Mouse (Mus musculus): ENCODE data around the gene Sptb. TPM values are rescaled to one million over a fixed set of nuclear protein-coding genes. Genes with fewer than 3 reads are reported as not detected.
A peak's percentile ranks its signal among the peaks of the same experiment; 100 is the strongest.

Gene Sptb
- 6.3 and 8.0 TPM in 2 replicates for polyA plus RNA-seq (2015; fragmentation: Nextera tagmentation; extraction: Ambion mirVana)

GRCm38 (mm10) chr12:76710351-76711100 lies at the start of gene Sptb:
Gene Sptb (minus strand): TSS chr12:76710547.
- ATAC-seq (ENCODE audit: low FRiP score, low read depth) = peak; percentile 85
- Histone ChIP-seq H3K4me1 (replicated peaks) (peaks cover 24% of the 10 kb centered on the region), H3K9me3 (no peaks in the 10 kb centered on the region), H3K4me3 (peak within 1 kb of the TSS; percentile 66), H3K4me2 (peak within 1 kb of the TSS; percentile 99), H3K27me3 (peaks cover 17% of the 10 kb centered on the region), H3K27ac (replicated peaks) (peak within 1 kb of the TSS; percentile 75), H3K36me3 (no peaks in the 10 kb centered on the region), H3K9ac (peak within 1 kb of the TSS; percentile 72)
- WGBS = under 1% methylated on average over 40 of the region's 40 CpGs

- H3K9ac ChIP-seq = no peak overlapping the region
- WGBS = 47% methylated on average over 14 of the region's 14 CpGs
- H3K27me3 ChIP-seq = no peaks in the 10 kb centered on the region
- no peaks in the 10 kb centered on the region for H3K9me3 ChIP-seq
- no peaks in the 10 kb centered on the region for H3K4me1 ChIP-seq (replicated peaks)
- no peak overlapping the region for H3K4me3 ChIP-seq
- H3K4me2 ChIP-seq = 0 out of 2 replicates have a peak overlapping the region, but pooled peaks have one; percentile 24
- H3K27ac ChIP-seq (replicated peaks) = no peak overlapping the region
- no peak; the same call in 1 of the 2 replicates for ATAC-seq (ENCODE audit: low FRiP score, low read depth)
- H3K36me3 ChIP-seq = no peaks in the 10 kb centered on the region
Measured at GRCm38 (mm10) chr12:76752652-76753318, 42.4 kb upstream of the Sptb start.

GRCm38 (mm10) chr12:76750866-76751459 lies 40.6 kb upstream of the Sptb start:
- 85% methylated on average over 16 of the region's 16 CpGs for WGBS
- ATAC-seq (ENCODE audit: low FRiP score, low read depth) = no peak
- Histone ChIP-seq H3K27me3 (no peaks in the 10 kb centered on the region), H3K27ac (replicated peaks) (no peak overlapping the region), H3K4me2 (no peak overlapping the region), H3K36me3 (no peaks in the 10 kb centered on the region), H3K4me3 (no peak overlapping the region), H3K9ac (no peak overlapping the region), H3K9me3 (no peaks in the 10 kb centered on the region), H3K4me1 (replicated peaks) (no peaks in the 10 kb centered on the region)

GRCm38 (mm10) chr12:76727955-76728354 lies 17.6 kb upstream of the Sptb start:
- no peak for ATAC-seq (ENCODE audit: low FRiP score, low read depth)
- WGBS = 90% methylated on average over 4 of the region's 4 CpGs
- no peak overlapping the region for H3K4me3 ChIP-seq
- no peaks in the 10 kb centered on the region for H3K9me3 ChIP-seq
- no peaks in the 10 kb centered on the region for H3K4me1 ChIP-seq (replicated peaks)
- H3K27me3 ChIP-seq = no peaks in the 10 kb centered on the region
- no peak overlapping the region for H3K4me2 ChIP-seq
- no peak overlapping the region for H3K9ac ChIP-seq
- H3K27ac ChIP-seq (replicated peaks) = no peak overlapping the region
- no peaks in the 10 kb centered on the region for H3K36me3 ChIP-seq

GRCm38 (mm10) chr12:76722026-76722425 lies 11.7 kb upstream of the Sptb start:
- Histone ChIP-seq H3K27ac (replicated peaks) (no peak overlapping the region), H3K4me1 (replicated peaks) (no peaks in the 10 kb centered on the region), H3K9ac (no peak overlapping the region), H3K4me3 (no peak overlapping the region), H3K27me3 (no peaks in the 10 kb centered on the region), H3K9me3 (no peaks in the 10 kb centered on the region), H3K4me2 (no peak overlapping the region), H3K36me3 (no peaks in the 10 kb centered on the region)
- WGBS = 78% methylated on average over 3 of the region's 3 CpGs
- no peak for ATAC-seq (ENCODE audit: low FRiP score, low read depth)

GRCm38 (mm10) chr12:76720572-76720971 lies 10.2 kb upstream of the Sptb start:
- Histone ChIP-seq H3K4me2 (no peak overlapping the region), H3K9me3 (no peaks in the 10 kb centered on the region), H3K4me3 (no peak overlapping the region), H3K9ac (no peak overlapping the region), H3K27me3 (no peaks in the 10 kb centered on the region), H3K36me3 (no peaks in the 10 kb centered on the region), H3K27ac (replicated peaks) (no peak overlapping the region), H3K4me1 (replicated peaks) (no peaks in the 10 kb centered on the region)
- ATAC-seq (ENCODE audit: low FRiP score, low read depth) = no peak

GRCm38 (mm10) chr12:76718384-76718783 lies 8.0 kb upstream of the Sptb start:
- ATAC-seq (ENCODE audit: low FRiP score, low read depth) = no peak

GRCm38 (mm10) chr12:76709795-76710350 lies 474 bp downstream of the Sptb start:
- H3K9me3 ChIP-seq = no peaks in the 10 kb centered on the region
- peak overlapping the region; percentile 99 for H3K4me2 ChIP-seq
- peak overlapping the region; percentile 66 for H3K4me3 ChIP-seq
- H3K27me3 ChIP-seq = peaks cover 17% of the 10 kb centered on the region
- H3K36me3 ChIP-seq = no peaks in the 10 kb centered on the region
- 0% methylated on average over 40 of the region's 55 CpGs for WGBS
- peak; percentile 86 for ATAC-seq (ENCODE audit: low FRiP score, low read depth)
- H3K27ac ChIP-seq (replicated peaks) = peak overlapping the region; percentile 75
- peak overlapping the region; percentile 72 for H3K9ac ChIP-seq
- H3K4me1 ChIP-seq (replicated peaks) = peaks cover 31% of the 10 kb centered on the region

More at GRCm38 (mm10) chr12:76718384-76718783, 8.0 kb upstream of the Sptb start:
- no peak overlapping the region for H3K27ac ChIP-seq (replicated peaks)
- no peaks in the 10 kb centered on the region for H3K36me3 ChIP-seq
- H3K9me3 ChIP-seq = no peaks in the 10 kb centered on the region
- H3K27me3 ChIP-seq = no peaks in the 10 kb centered on the region
- H3K4me2 ChIP-seq = no peak overlapping the region
- H3K4me3 ChIP-seq = no peak overlapping the region
- H3K4me1 ChIP-seq (replicated peaks) = no peaks in the 10 kb centered on the region
- no peak overlapping the region for H3K9ac ChIP-seq
- 85% methylated on average over 4 of the region's 4 CpGs for WGBS

- peak; percentile 55 for ATAC-seq (ENCODE audit: low FRiP score, low read depth)
- H3K4me1 ChIP-seq (replicated peaks) = peaks cover 32% of the 10 kb centered on the region
- peak overlapping the region; percentile 75 for H3K27ac ChIP-seq (replicated peaks)
- whole genome bisulfite sequencing = 3% methylated on average over 32 of the region's 34 CpGs
- peak overlapping the region; percentile 66 for H3K4me3 ChIP-seq
- peaks cover 17% of the 10 kb centered on the region for H3K27me3 ChIP-seq
- H3K9me3 ChIP-seq = no peaks in the 10 kb centered on the region
- H3K36me3 ChIP-seq = no peaks in the 10 kb centered on the region
- peak overlapping the region; percentile 99 for H3K4me2 ChIP-seq
- peak overlapping the region; percentile 72 for H3K9ac ChIP-seq
Measured at GRCm38 (mm10) chr12:76708956-76709794, 1.2 kb downstream of the Sptb start.

GRCm38 (mm10) chr12:76708181-76708580 lies 2.2 kb downstream of the Sptb start:
- no peak overlapping the region for H3K9ac ChIP-seq
- ATAC-seq (ENCODE audit: low FRiP score, low read depth) = no peak
- 0 out of 2 replicates have a peak overlapping the region, but pooled peaks have one; percentile 66 for H3K4me3 ChIP-seq
- H3K9me3 ChIP-seq = no peaks in the 10 kb centered on the region
- peak overlapping the region; percentile 99 for H3K4me2 ChIP-seq
- 0 out of 2 replicates have a peak overlapping the region, but pooled peaks have one; percentile 3 for H3K27ac ChIP-seq (replicated peaks)
- H3K27me3 ChIP-seq = peaks cover 16% of the 10 kb centered on the region
- WGBS = 82% methylated on average over 3 of the region's 3 CpGs
- no peaks in the 10 kb centered on the region for H3K36me3 ChIP-seq
- H3K4me1 ChIP-seq (replicated peaks) = peaks cover 32% of the 10 kb centered on the region

- H3K27ac ChIP-seq (replicated peaks) = no peak overlapping the region
- no peak overlapping the region for H3K4me3 ChIP-seq
- WGBS = 80% methylated on average over 13 of the region's 13 CpGs
- no peaks in the 10 kb centered on the region for H3K36me3 ChIP-seq
- H3K4me1 ChIP-seq (replicated peaks) = peaks cover 14% of the 10 kb centered on the region
- H3K4me2 ChIP-seq = no peak overlapping the region
- ATAC-seq (ENCODE audit: low FRiP score, low read depth) = no peak
- H3K27me3 ChIP-seq = no peaks in the 10 kb centered on the region
- H3K9ac ChIP-seq = no peak overlapping the region
- no peaks in the 10 kb centered on the region for H3K9me3 ChIP-seq
Measured at GRCm38 (mm10) chr12:76696380-76696935, 13.9 kb downstream of the Sptb start.

All from hindbrain, embryonic 15.5 days (tissue).